Mouse (Mus musculus) cerebellum, adult 9-10 months (tissue): ENCODE measurements around the gene Tmem59l.

Experiments used
- DNase-seq: peaks from one replicate; pipeline ENCODE4 v3.0.0; 2022

Gene Tmem59l

DNA sequence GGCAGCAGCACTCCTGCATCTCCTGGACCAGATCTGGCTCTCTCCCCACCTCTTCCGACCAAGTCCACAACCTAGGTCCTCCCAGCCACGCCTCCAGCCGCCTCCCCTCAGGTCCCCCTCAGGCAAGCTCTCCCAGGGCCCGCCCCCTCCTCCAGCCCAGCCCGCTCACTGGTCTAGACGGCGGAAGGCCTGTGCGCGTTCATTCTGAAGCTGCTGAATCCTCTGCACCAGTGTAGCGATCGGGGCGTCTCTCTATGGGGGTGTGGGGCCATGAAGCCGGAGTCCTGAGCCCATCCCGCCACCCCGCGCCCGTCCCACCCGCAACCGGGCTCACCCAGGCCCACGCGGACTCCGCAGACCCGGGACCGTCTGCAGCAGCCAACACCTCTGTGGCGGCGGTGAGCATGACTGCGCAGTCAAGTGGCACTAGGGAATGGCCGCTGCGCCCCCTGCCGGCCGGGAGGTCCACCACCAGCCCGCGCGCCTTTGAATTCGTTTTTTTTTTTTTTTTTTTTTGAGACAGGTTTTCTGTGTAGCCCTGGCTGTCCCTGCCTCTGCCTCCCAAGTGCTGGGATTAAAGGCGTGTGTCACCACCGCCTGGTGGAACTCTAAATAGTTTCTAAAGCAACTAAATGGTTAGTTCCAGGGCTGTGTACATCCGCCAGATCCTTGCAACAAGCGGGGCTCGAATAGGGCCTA lies 19.3 kb upstream of the Tmem59l start, which contains the start of gene Rex1bd:
Rex1bd (minus strand) TSS at position 425 of the 699 bp plus-strand sequence.
- peak; percentile 92 for DNase-seq

DNA sequence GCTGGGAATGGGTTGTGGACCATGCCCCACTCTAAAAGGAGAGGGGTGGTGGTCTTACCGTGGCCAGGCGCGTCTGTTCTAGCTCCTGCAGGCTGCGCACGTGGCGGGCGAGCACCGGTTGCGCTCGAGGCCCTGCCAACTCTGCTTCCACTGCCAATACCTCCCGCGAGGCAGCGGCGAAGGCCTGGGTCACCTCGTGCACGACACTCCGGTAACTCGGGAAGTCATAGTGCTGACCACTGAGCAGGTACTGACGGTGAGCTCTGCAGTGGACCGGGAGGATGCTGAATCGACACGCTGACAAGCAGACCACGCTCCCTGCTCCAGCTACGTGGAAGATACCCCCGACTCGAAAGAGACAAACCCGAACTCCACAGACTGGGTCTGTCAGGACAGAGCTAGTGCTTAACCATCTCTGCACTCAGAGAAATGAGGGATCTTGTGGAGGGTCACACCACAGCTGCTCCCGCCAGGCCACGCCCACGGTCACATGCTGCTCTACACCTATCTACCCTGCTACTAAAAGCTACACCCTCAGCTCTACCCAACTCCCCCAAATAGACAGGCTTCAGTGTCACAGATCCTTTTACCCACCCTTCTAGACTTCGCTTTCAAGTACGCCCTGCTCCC lies 18.7 kb upstream of the Tmem59l start:
- no peak for DNase-seq

DNA sequence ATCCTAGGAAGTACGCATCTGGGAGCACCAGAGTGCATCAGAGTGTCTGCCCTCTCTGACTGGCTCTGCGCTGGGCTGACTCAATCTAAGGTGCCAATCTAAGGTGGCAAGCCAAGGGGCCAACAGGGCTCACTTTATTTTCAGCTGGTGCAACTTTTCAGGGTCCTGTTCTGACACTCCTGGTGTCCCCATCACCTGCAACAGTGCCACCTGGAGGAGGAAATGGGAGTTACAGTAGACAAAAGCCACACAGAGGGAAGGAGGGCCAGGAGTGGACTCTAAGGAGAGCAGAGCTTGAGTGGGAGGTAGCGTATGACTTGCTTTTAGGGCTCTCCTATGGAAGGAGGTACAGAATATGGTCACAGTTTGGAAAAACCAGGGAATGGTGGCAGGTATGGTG lies 17.7 kb upstream of the Tmem59l start:
- peak; percentile 91 for DNase-seq

DNA sequence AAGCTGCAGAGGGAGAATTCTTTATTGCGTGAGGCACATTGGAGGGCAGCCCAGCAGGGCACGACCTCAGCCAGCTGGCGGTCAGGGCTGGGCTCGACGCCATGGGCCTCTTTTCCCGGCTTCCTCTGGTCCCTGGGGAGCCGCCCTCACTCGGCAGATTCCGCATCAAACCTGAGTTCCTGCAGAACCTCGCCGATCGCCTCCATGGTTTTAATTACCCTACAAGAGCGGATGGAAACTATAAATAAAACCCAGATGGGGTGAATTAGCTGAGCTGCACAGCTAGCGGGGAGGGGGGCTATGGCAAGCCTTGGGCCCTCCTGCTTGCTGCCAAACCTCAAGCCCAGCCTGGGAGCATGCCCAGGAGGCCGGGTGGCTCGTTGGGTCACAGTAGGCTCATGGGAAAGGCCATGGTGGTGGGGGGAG lies 17.1 kb upstream of the Tmem59l start:
- no peak for DNase-seq

DNA sequence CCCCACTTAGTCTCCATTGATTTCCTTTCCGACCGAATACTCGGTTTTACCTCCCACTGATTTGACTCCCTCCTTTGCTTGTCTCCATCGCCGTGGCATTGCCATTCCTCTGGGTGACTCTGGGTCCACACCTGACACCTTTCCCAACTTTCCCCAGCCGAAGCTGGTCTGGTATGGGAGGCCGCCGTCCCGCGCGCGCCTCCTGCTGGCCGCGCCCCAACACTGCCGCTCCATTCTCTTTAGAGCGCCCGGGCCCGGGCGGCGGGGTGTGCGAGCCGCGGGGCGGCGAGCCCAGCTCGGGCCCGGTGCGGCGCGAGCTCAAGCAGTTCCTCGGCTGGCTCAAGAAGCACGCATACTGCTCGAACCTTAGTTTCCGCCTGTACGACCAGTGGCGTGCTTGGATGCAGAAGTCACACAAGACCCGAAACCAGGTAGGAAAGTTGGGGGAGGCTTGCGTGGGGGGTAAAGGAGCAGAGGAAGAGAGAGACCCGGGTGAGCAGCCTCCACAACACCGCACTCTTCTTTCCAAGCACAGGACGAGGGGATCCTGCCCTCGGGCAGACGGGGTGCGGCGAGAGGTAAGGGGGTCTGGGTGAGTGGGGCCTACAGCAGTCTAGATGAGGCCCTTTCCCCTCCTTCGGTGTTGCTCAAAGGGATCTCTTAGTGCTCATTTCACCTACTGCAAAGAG lies 16.0 kb upstream of the Tmem59l start:
- DNase-seq: peak; percentile 84

DNA sequence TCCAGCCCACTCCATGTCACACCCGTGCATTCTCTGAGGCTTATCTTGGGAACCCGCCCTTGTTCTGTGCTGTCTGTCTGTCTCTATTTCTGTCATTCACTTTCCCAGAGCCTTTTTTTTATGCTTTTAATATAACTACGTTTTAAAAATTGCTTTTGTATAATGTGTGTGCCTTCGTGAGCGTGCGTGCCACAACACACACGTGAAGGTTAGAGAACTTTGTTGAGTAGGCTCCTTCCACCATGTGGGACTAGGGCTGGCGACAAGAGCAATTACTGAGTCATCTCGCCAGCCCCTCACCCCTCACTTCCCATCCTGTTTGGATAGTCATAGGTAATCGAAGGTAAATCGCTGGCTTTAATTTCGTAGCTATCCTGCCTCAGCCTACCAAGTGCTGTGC lies 15.4 kb upstream of the Tmem59l start:
- DNase-seq: no peak

DNA sequence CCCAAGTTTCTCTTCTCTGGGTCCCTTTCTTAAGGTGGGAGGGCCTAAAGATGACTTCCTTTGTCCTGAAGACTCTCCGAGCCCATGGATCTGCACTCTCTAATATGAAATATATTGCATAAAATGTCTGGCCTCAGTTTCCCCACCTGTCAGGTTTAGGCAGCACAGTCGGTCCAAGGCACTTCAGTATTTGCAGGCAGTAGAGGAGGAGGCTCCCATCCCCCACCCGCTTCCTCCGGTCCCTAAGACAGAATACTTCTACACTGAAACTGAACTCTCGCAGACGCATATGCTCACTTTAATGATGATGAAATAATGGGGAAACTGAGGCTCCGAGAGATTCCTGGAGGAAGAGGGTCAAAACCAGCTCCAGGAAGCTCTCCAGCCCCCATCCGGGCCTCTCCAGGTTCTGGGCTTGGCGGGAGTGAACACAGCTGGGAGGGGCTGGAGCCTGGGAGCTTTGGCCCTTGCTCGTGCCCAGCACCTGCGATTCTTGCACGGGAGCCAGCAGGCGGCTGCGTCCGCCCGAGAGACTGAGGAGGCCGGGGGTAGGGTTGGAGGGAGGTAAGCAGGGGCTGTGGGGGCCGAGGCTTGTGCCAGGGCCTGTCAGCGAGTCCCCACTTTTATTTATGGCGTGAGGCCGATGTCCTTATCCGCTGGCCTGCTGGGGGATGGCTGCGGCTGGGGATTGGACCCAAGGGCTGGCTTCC lies 14.8 kb upstream of the Tmem59l start:
- DNase-seq: no peak

DNA sequence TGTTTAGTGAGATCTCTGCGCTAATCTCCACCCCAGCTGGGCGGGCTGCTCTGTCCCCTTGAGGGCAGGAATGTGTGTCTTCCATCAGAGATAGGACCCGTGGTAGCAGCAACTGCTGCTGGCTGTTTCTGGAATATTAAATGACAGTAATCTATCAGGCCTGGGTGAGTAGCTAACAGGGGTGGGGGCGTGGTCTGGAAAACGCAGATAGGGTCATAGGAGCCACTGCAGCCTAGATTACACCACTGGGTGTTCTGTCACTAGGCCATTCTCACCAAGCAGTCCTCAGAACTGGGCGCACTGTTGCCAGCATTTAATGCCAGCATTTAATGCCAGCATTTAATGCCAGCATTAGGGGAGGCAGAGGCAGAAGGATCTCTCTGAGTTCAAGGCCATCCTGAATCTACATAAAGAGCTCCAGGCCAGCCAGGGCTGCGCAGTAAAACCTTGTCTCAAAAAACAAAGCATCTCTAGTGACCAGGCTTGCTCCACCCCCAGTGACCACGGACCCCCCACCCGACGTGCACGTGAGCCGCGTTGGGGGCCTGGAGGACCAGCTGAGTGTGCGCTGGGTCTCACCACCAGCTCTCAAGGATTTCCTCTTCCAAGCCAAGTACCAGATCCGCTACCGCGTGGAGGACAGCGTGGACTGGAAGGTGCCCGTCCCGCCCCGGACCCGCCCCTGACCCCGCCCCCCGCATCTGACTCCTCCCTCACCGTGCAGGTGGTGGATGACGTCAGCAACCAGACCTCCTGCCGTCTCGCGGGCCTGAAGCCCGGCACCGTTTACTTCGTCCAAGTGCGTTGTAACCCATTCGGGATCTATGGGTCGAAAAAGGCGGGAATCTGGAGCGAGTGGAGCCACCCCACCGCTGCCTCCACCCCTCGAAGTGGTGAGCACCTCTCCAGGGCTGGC lies 13.5 kb upstream of the Tmem59l start:
- peak; percentile 73 for DNase-seq

DNA sequence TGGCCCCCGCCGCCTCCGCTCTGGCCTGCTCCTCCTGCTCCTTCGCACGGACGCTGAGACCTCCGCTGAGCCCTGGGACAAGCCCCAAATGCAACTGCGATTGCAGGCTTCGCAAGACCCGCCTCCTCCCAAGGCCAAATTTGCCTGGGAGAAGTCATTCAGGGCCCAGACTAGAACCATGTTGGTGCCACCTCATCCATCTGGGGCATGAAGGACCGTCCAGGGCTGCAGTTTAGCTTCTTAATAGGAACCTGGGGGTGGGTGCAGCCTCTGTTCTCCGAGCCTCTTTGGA lies 8.6 kb upstream of the Tmem59l start:
- no peak for DNase-seq

DNA sequence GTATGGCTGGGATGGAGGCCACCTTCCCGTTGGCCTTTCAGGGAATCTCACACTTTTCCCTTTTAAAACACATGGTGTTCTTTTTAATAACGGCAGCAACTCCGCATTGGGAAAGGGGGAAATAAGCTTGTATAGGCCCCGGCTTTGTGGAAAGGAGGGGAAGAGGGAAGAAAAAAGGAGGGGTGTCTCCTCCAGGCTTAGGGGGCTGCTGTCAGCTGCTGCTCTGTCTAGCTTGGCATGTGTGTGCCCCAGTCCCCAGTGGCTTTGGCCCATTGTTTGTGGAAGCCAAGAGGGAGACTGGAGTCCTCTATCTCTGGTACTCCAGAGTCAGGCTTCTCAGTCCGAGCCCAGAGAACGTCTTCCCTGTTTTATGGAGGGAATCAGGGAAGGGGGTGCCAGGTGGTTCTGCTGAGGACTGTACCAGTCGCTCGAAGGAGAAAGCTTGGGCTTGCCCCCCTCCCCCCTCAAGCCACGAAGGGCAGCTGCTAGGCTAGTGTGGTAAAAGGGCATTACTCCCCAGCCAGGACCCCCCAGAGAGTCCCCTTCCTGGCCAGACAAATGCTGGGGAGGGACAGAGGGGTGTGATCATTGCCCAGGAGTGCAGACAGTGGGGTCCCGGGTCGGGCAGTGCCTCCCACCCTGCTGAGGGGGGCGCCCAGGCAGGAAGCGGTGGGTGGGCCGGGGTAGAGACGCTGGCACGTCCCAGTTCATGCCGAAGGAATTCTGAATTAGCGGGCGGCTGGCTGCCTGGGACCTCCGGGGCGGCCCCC lies 8.0 kb upstream of the Tmem59l start:
- no peak for DNase-seq

DNA sequence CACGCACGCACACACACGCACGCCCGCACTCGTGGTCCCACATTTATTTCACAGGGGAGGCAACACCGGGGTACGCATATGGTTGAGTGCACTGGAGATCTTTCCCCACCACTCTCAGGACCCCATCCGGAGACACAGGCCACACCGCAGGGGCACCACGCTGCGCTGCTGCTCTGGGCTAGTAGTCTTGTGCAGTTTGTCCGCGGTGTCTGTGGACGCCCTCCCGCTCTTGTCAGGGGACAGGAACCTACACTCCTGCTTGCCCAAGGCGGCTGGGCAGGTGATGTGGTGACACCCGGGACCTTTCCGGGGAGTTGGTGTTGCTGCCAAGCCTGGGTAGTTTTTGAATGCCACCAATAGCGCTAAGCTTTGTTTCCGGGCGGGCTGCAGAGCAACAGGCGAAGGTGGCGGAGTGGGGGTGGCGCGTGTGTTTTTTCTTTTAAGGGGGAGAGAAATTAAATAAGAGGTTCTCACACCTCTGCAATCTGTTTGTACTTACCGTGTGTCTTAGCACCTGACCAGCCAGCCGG lies 7.3 kb upstream of the Tmem59l start:
- DNase-seq: no peak

DNA sequence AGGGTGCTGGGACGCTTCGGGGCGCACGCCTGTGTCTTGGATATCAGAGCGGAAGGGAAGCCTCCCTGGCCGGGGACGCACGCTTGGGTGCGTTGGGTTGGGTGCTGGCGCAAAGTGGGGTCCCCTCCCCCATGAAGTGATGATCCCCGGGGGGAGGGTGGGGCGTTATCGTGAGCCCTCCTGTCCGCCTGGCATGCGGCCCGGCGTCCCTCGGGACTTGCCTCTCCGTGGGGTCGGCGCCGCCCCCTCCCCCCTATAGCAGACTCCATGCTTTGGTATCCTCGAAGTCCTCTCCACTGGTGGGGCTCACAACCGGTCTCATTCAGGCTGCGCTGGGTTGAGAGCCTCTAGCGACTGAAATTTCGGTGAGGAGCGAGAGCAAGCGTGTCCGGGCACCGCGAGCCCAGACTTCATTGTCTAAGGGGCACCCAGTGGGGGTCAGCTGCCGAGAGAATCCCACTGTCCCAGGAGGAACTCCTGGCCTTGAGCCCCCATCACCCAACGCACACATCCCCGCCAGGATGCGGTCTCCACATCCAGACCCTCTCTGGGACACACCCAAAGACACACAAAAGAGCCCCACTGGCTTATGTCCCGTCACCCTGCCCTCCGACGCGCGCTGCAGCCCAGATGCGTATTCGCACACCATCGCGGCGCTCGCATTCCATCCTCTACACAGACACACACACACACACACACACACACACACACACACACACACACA lies 6.7 kb upstream of the Tmem59l start:
- DNase-seq: no peak

DNA sequence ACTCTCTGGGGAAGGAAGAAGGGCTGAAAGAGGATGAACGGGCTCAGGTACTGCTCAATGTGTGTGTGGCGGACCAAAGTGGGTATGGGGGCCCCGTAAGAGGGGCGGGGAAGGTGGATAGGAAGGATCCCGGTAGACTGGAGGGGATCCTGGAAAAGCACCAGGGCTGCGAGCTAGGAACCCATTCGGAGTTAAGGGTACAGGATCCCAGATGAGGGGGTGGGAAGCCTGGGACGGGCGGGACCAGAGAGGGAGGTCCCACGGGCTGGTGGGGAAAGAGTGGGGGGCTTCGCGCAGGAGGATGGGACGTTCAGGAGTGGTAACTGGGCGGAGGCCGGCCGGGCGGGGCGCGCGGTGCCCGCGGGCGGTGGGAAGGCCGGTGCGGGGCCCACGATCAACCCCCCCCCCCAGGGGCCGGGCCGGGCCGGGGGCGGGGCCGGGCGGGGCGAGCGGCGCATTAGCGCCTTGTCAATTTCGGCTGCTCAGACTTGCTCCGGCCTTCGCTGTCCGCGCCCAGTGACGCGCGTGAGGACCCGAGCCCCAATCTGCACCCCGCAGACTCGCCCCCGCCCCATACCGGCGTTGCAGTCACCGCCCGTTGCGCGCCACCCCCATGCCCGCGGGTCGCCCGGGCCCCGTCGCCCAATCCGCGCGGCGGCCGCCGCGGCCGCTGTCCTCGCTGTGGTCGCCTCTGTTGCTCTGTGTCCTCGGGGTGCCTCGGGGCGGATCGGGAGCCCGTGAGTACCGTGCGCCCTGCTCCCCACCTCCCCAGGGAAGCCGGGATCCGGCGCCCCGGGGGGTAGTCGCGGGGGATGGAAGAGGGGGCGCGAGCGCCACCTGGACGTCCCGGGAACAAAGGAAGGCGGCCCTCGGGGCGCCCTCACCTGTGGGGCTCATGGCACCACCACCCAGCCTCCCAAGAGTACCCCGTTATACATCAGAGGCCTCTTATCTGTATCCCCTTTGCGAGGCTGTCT lies 5.8 kb upstream of the Tmem59l start, which contains the start of gene Crlf1:
Crlf1 (plus strand) TSS at position 495 of the 977 bp plus-strand sequence.
- DNase-seq: no peak

DNA sequence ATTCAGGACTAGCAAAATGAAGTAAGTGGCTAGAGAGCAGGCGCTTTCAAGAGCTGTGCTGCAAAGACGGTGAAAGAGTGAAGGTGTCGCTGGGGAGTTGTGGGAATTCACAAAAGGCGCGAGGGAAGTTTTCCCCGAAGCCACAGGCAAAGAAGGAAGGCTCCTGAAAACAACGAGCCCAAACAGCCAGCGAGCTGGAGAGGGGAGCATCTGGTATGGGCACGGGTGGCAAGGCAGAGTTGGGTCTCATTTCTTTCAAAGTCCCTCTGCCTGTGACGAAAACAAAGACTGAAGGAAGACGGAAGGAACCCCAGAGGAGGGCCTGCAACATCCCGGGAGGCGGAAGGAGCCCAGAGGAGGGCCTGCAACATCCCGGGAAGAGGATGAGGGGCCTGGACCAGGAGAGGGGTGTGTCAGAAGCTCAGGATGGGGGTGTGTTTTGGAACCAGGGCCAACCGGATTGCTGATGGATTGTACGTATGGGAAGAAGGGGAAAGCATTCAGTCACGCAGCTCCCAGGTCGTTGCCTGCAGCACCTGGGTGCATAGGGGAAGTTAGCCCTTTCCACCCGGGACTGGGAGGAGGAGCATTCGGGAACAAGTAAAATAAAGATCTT lies 3.8 kb upstream of the Tmem59l start:
- no peak for DNase-seq

DNA sequence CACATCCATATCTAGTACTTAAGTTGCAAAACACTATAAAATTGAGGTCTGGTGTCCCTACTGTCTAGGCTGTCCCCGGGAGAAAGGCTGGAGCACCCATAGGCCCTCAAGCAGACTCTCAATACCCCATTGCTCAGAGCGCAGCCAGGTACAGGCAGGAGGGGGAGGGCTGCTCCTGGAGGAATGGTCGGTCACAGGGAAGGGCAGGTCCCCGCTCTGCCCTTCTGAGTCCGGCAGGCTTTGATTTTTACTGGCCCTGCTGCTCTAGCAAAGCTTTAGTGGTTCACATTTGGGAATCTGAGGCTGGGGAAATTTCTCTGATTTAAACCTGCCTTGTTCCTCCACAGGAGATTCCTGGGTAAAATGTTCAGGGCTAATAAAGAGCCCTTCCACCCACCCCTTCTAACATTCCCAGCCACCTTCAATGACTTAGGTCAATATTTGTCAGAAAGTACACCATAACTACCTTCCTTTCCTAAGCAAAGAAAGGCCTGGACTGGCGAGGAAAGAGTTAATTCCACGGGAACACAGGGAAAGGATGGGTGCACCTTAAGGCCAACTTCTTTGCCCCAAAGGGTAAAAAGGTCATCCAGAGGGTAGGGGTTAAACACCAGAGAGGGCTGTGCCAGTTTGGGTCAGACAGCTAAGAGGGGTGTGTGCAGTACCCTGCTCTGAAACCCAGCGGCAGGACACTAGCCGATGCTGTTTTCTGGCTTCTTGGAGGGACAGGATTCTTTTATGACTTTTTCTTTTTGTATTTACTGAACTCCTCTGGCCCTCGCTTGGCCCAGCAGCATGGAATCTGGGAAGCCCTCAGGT lies 3.1 kb upstream of the Tmem59l start:
- DNase-seq: no peak

DNA sequence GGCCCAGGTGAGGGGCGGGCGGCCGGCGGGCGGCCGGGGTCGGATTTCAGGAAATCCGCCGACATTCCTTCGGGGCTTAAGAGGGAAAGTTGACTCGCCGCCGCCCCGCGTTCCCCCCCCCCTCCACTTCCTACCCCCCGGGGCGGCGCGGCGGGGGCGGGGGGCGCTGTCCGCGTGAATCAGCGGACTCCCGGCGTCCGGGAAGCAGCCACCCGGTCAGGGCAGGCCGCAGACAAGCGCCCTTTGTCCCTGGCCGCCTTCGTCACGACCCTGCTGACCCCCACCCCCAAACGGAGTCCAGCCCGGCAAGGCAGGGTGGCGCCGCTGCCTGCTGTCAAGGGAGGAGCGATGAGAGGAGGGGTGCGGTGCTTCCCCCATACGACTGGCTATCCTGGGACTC lies 2.4 kb upstream of the Tmem59l start:
- no peak for DNase-seq

DNA sequence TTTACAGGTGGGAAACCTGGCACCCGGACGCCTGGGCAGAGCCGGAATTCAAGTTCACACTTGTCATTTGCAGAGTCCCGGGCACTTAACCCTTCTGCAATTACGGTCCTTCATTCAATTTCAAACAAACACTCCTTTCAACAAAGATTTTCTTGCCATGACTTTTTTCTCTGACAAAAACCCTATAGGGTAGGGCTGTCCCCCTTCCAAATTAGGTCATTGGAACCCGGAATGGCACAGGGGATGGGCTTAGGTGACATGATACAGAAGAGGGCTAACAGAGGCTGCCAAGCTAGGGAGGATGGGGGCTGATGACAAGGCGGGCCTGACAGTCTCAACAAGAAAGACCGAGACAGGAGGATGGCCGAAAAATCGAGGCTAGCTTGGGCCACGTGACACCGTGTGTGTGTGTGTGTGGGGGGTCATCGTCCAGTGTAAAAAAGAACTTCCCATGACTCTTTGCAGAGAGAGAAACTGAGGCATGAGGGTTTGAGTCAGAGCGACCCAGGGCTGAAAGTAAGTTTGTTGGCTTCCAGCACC lies 1.8 kb upstream of the Tmem59l start:
- no peak for DNase-seq
